Mouse (Mus musculus) CH12.LX (cell line): ENCODE data around the gene Siae.

ENCODE experiments used
- CHD1 ChIP-seq: IDR thresholded peaks from 2 replicates; pipeline ENCODE4 v1.6.1; 2012; ENCODE audit warnings: low read depth, low read length, improper control_type of control experiment, inconsistent platforms
- CTCF ChIP-seq, 2 experiments: IDR thresholded peaks in 1 of 2; conservative IDR thresholded peaks in 1 of 2; 2 replicates each; pipeline ENCODE4 v1.5.1; 2011 to 2012; ENCODE audit warnings: low read depth in 2 of 2, low read length in 2 of 2, improper control_type of control experiment in 1 of 2, inconsistent platforms in 1 of 2, mild to moderate bottlenecking in 1 of 2, moderate library complexity in 1 of 2
- ETS1 ChIP-seq: conservative IDR thresholded peaks from 2 replicates; pipeline ENCODE4 v1.6.1; 2012; ENCODE audit warnings: low read depth, mild to moderate bottlenecking, inconsistent platforms, low read length, improper control_type of control experiment, moderate library complexity
- POLR2A ChIP-seq: IDR thresholded peaks from 2 replicates; pipeline ENCODE4 v1.6.1; 2011; ENCODE audit warnings: low read depth, mild to moderate bottlenecking, improper control_type of control experiment, low read length
- TCF12 ChIP-seq: IDR thresholded peaks from 2 replicates; pipeline ENCODE4 v1.6.1; 2014; ENCODE audit warnings: low read depth, mild to moderate bottlenecking, inconsistent platforms, low read length, improper control_type of control experiment
- USF1 ChIP-seq: IDR thresholded peaks from 2 replicates; pipeline ENCODE4 v1.6.1; 2014; ENCODE audit warnings: low read depth, mild to moderate bottlenecking, inconsistent platforms, low read length, improper control_type of control experiment
- USF2 ChIP-seq: conservative IDR thresholded peaks from 2 replicates; pipeline ENCODE4 v1.6.1; 2011; ENCODE audit warnings: low read depth, low read length, improper control_type of control experiment
- ZC3H11A ChIP-seq: IDR thresholded peaks from 2 replicates; pipeline ENCODE4 v1.6.1; 2012; ENCODE audit warnings: low read depth, mild to moderate bottlenecking, inconsistent platforms, low read length, improper control_type of control experiment

- TF ChIP-seq CTCF (conservative IDR thresholded peaks at IDR 0.05 in 1 of 2, IDR thresholded peaks at IDR 0.05 in 1 of 2; ENCODE audit: low read depth in 2 of 2, low read length in 2 of 2) (no peak), CHD1 (no peak), TCF12 (no peak), USF1 (no peak), POLR2A (no peak), ETS1 (no peak), USF2 (no peak), ZC3H11A (no peak)
Measured at GRCm38 (mm10) chr9:37586718-37587117, 31.2 kb downstream of the Siae start.
